Mouse (Mus musculus): ENCODE data around the gene Dnajc7.
"Not testable (repeated sequence)": the region's sequence is repeated elsewhere in the genome, so short reads cannot be mapped to it uniquely, and the experiment has no call there.

Gene Dnajc7

GRCm38 (mm10) chr11:100616332-100616731, 3.6 kb downstream of the Dnajc7 start:
- no peak for DNase-seq

- no peak for DNase-seq
Measured at GRCm38 (mm10) chr11:100613241-100613640, 6.7 kb downstream of the Dnajc7 start.

- DNase-seq = no peak
Measured at GRCm38 (mm10) chr11:100611627-100612026, 8.3 kb downstream of the Dnajc7 start.

GRCm38 (mm10) chr11:100609997-100610680, 9.8 kb downstream of the Dnajc7 start:
- DNase-seq = peak; percentile 45

- no peak for DNase-seq
Measured at GRCm38 (mm10) chr11:100609355-100609996, 10.5 kb downstream of the Dnajc7 start.

- DNase-seq = no peak
Measured at GRCm38 (mm10) chr11:100608796-100609195, 11.2 kb downstream of the Dnajc7 start.

GRCm38 (mm10) chr11:100607121-100607520, 12.8 kb downstream of the Dnajc7 start:
- no peak for DNase-seq

- DNase-seq = no peak
Measured at GRCm38 (mm10) chr11:100605451-100605850, 14.5 kb downstream of the Dnajc7 start.

- DNase-seq = no peak
Measured at GRCm38 (mm10) chr11:100604321-100605005, 15.5 kb downstream of the Dnajc7 start.

GRCm38 (mm10) chr11:100603813-100604212, 16.2 kb downstream of the Dnajc7 start:
- no peak for DNase-seq

- no peak for DNase-seq
Measured at GRCm38 (mm10) chr11:100603155-100603554, 16.8 kb downstream of the Dnajc7 start.

- no peak for DNase-seq
Measured at GRCm38 (mm10) chr11:100601372-100601771, 18.6 kb downstream of the Dnajc7 start.

GRCm38 (mm10) chr11:100598074-100598473, 21.9 kb downstream of the Dnajc7 start:
- no peak for DNase-seq

GRCm38 (mm10) chr11:100595533-100595932, 24.4 kb downstream of the Dnajc7 start:
- DNase-seq = no peak

GRCm38 (mm10) chr11:100594608-100595007, 25.4 kb downstream of the Dnajc7 start:
- no peak for DNase-seq

GRCm38 (mm10) chr11:100592346-100593046, 27.5 kb downstream of the Dnajc7 start:
- DNase-seq = no peak

- DNase-seq = no peak
Measured at GRCm38 (mm10) chr11:100588462-100588861, 31.5 kb downstream of the Dnajc7 start.

- DNase-seq = no peak
Measured at GRCm38 (mm10) chr11:100585148-100585547, 34.8 kb downstream of the Dnajc7 start.

GRCm38 (mm10) chr11:100584561-100584961, 35.4 kb downstream of the Dnajc7 start:
- DNase-seq = no peak

GRCm38 (mm10) chr11:100582836-100583235, 37.1 kb downstream of the Dnajc7 start:
- no peak for DNase-seq

- not testable (repeated sequence) for DNase-seq
Measured at GRCm38 (mm10) chr11:100582413-100582812, 37.6 kb downstream of the Dnajc7 start.

- peak; percentile 53 for DNase-seq
Measured at GRCm38 (mm10) chr11:100581756-100582155, 38.2 kb downstream of the Dnajc7 start.

GRCm38 (mm10) chr11:100580275-100580674, 39.7 kb downstream of the Dnajc7 start:
- DNase-seq = no peak

All from kidney, postnatal 10 days (tissue).